In genomic region chr1:91380453-91381090, GRCm38 (mm10) we compare ENCODE assay signal across 8 mouse cellular contexts. TPM values are rescaled to one million over a fixed set of nuclear protein-coding genes. Genes with fewer than 3 reads are reported as not detected.
A peak's percentile ranks its signal among the peaks of the same experiment; 100 is the strongest.
DNase-seq lines count a peak whose midpoint lies in the region; TF ChIP-seq lines count a peak whose summit lies in the region.

No protein-coding gene starts in this region.

- TF ChIP-seq POLR2A in CH12.LX (IDR thresholded peaks at IDR 0.05; ENCODE audit: low read depth, low read length): no peak
- no peak for TF ChIP-seq POLR2A in lung, adult 2 months (IDR thresholded peaks at IDR 0.05; ENCODE audit: borderline replicate concordance, extremely low read depth, low read depth, low read length)

- H3K27me3 ChIP-seq in CH12.LX (replicated peaks): no peaks in the 10 kb centered on the region
- no peaks in the 10 kb centered on the region for H3K27me3 ChIP-seq in embryonic facial prominence, embryonic 10.5 days (replicated peaks; ENCODE audit: low read depth, poor library complexity, severe bottlenecking)

- peaks cover 0 to 5% of the 10 kb centered on the region in 2 experiments; a peak in 2 of 4 replicates for H3K4me1 ChIP-seq in CH12.LX (ENCODE audit: control insufficient read depth in 1 of 2, insufficient read depth in 2 of 2)
- no peaks in the 10 kb centered on the region for H3K4me1 ChIP-seq in embryonic facial prominence, embryonic 10.5 days
- H3K4me1 ChIP-seq in lung, adult 2 months (ENCODE audit: control insufficient read depth, insufficient read depth, low read length): no peaks in the 10 kb centered on the region

- dilution Hi-C loops in CH12.LX (cut with MboI; ENCODE audit: extremely low pct_ligation_motif_present, extremely low pct_unique_long_range_greater_than_20kb, low sequenced_read_pairs): no loop called here

- no peaks in the 10 kb centered on the region for H3K9me3 ChIP-seq in CH12.LX (replicated peaks; ENCODE audit: low read length)
- no peaks in the 10 kb centered on the region for H3K9me3 ChIP-seq in embryonic facial prominence, embryonic 10.5 days

- in situ Hi-C loops in CH12.LX (cut with MboI; ENCODE audit: low pct_ligation_motif_present, low pct_unique_long_range_greater_than_20kb, low sequenced_read_pairs): no loop called here

- no peak for TF ChIP-seq EP300 in CH12.LX (IDR thresholded peaks at IDR 0.05; ENCODE audit: low read length)

- no peak overlapping the region for H3K4me3 ChIP-seq in CH12.LX (replicated peaks in 1 of 3; ENCODE audit: low read depth in 2 of 3, low read length in 2 of 3, poor library complexity in 1 of 3)
- no peak overlapping the region for H3K4me3 ChIP-seq in embryonic facial prominence, embryonic 10.5 days
- no peak overlapping the region for H3K4me3 ChIP-seq in lung, adult 2 months (replicated peaks; ENCODE audit: extremely low read depth, low read depth, low read length)

- no peak overlapping the region for H3K4me2 ChIP-seq in CH12.LX (ENCODE audit: insufficient read depth, low read depth, poor library complexity, severe bottlenecking)

- H3K79me2 ChIP-seq in CH12.LX (replicated peaks; ENCODE audit: control insufficient read depth, extremely low read depth, insufficient read depth, poor library complexity, severe bottlenecking): peaks cover 1% of the 10 kb centered on the region; the same call in 1 of the 2 replicates

- TF ChIP-seq RAD21 in CH12.LX (IDR thresholded peaks at IDR 0.05; ENCODE audit: low read depth, low read length): peak; percentile 50

- 63% methylated on average over 7 of the region's 7 CpGs for WGBS in embryonic facial prominence, embryonic 10.5 days
- 49% methylated on average over 7 of the region's 7 CpGs for WGBS in lung, adult 2 months

- no peak overlapping the region for H3K9ac ChIP-seq in CH12.LX (ENCODE audit: insufficient read depth, low read depth)

- H3K27ac ChIP-seq in CH12.LX (ENCODE audit: insufficient read depth, low read depth): no peak overlapping the region
- no peak overlapping the region for H3K27ac ChIP-seq in embryonic facial prominence, embryonic 10.5 days (replicated peaks)

- peak; percentile 78 to 90 for TF ChIP-seq CTCF in CH12.LX (conservative IDR thresholded peaks at IDR 0.05 in 1 of 2, IDR thresholded peaks at IDR 0.05 in 1 of 2; ENCODE audit: low read depth in 2 of 2, low read length in 2 of 2)
- peak; percentile 68 for TF ChIP-seq CTCF in lung, adult 2 months (IDR thresholded peaks at IDR 0.05; ENCODE audit: insufficient read depth, low read length)

- intact Hi-C loops in heart, postnatal 10 days (cut with DNase I): loop anchor here (2.0 to 5.0 kb wide), 2 partner anchors 34 to 263 kb away; no protein-coding TSS in a partner anchor

- DNase-seq in CH12.LX (ENCODE audit: extremely low read depth): peak; percentile 80
- DNase-seq in adrenal gland, postnatal 14 days: peak; percentile 86
- DNase-seq in embryonic facial prominence, embryonic 10.5 days (ENCODE audit: low spot score): peak; percentile 76
- peak; percentile 82 to 88 for DNase-seq in heart, postnatal 10 days
- DNase-seq in kidney, postnatal 4 days: peak; percentile 90 to 91
- peak; percentile 71 for DNase-seq in lung, adult 2 months
- DNase-seq in ovary, postnatal 36 days (ENCODE audit: low spot score): peak; percentile 61
- DNase-seq in thymus, postnatal 4 days: peak; percentile 88

- H3K36me3 ChIP-seq in CH12.LX (replicated peaks in 1 of 2; ENCODE audit: control insufficient read depth in 1 of 2, insufficient read depth in 1 of 2, low read length in 1 of 2): peaks cover 89 to 96% of the 10 kb centered on the region in 2 experiments
- H3K36me3 ChIP-seq in embryonic facial prominence, embryonic 10.5 days (replicated peaks): peaks cover 98% of the 10 kb centered on the region

TF ChIP-seq in CH12.LX, 34 proteins besides CTCF, POLR2A, EP300 and RAD21:
- TF ChIP-seq IRF4 (IDR thresholded peaks at IDR 0.05; ENCODE audit: low read depth, low read length) (no peak), SMC3 (IDR thresholded peaks at IDR 0.05; ENCODE audit: low read depth, low read length) (peak; percentile 58), CHD1 (IDR thresholded peaks at IDR 0.05; ENCODE audit: low read depth, low read length) (no peak), JUN (IDR thresholded peaks at IDR 0.05; ENCODE audit: insufficient read depth, low read depth, low read length) (peak; percentile 15; the same call in 1 of the 2 replicates)

RNA-seq across cellular contexts. Expression of gene Erfe, which starts 14.3 kb away (rescaled TPM):
- total RNA-seq in CH12.LX (2012; rRNA removed): 5.7 and 8.4 TPM in 2 replicates
- total RNA-seq in CH12.LX (2014; rRNA removed): 2.1 and 2.2 TPM in 2 replicates
- 1.8 and 2.3 TPM in 2 replicates for polyA plus RNA-seq in CH12.LX (2012; ENCODE audit: insufficient read length, low read depth)
- 7.3 and 9.1 TPM in 2 replicates for total RNA-seq in adrenal gland, postnatal 14 days (2021)
- 1.8 and 2.0 TPM in 2 replicates for polyA plus RNA-seq in embryonic facial prominence, embryonic 10.5 days (2016; fragmentation: Nextera tagmentation; extraction: Ambion mirVana)
- under 1 TPM; 0.32 to 0.45 TPM for total RNA-seq in heart, postnatal 10 days (2021)
- 0.27 and 0.40 TPM in 2 replicates for polyA plus RNA-seq in lung, adult 2 months (2012; rRNA removed)

RNA-seq across cellular contexts. Expression of gene Ilkap, which starts 18.0 kb away (rescaled TPM):
- total RNA-seq in CH12.LX (2012; rRNA removed) (77.9 and 98.8 TPM in 2 replicates), CH12.LX (2014; rRNA removed) (79.1 and 100 TPM in 2 replicates)
- polyA plus RNA-seq in CH12.LX (2012; ENCODE audit: insufficient read length, low read depth): 101 and 115 TPM in 2 replicates
- 99.4 and 110 TPM in 2 replicates for total RNA-seq in adrenal gland, postnatal 14 days (2021)
- 175 and 177 TPM in 2 replicates for polyA plus RNA-seq in embryonic facial prominence, embryonic 10.5 days (2016; fragmentation: Nextera tagmentation; extraction: Ambion mirVana)
- total RNA-seq in heart, postnatal 10 days (2021): 10 to 100 TPM; 48.5 to 54.9 TPM
- 51.6 and 57.4 TPM in 2 replicates for polyA plus RNA-seq in lung, adult 2 months (2012; rRNA removed)

RNA-seq across cellular contexts. Expression of gene Klhl30, which starts 29.8 kb away (rescaled TPM):
- 0.17 and 0.34 TPM in 2 replicates for total RNA-seq in CH12.LX (2012; rRNA removed)
- total RNA-seq in CH12.LX (2014; rRNA removed): 0.30 and 0.32 TPM in 2 replicates
- polyA plus RNA-seq in CH12.LX (2012; ENCODE audit: insufficient read length, low read depth): 0.47 and 0.49 TPM in 2 replicates
- total RNA-seq in adrenal gland, postnatal 14 days (2021): 0.37 and 0.71 TPM in 2 replicates
- polyA plus RNA-seq in embryonic facial prominence, embryonic 10.5 days (2016; fragmentation: Nextera tagmentation; extraction: Ambion mirVana): 0.21 and 0.22 TPM in 2 replicates
- 10 to 100 TPM; 42.8 to 60.1 TPM for total RNA-seq in heart, postnatal 10 days (2021)
- polyA plus RNA-seq in lung, adult 2 months (2012; rRNA removed): 1.4 and 4.6 TPM in 2 replicates

RNA-seq across cellular contexts. Expression of gene Hes6, which starts 33.3 kb away (rescaled TPM):
- 25.7 and 32.7 TPM in 2 replicates for total RNA-seq in CH12.LX (2012; rRNA removed)
- total RNA-seq in CH12.LX (2014; rRNA removed): 14.6 and 15.4 TPM in 2 replicates
- polyA plus RNA-seq in CH12.LX (2012; ENCODE audit: insufficient read length, low read depth): 21.1 and 21.4 TPM in 2 replicates
- 182 and 223 TPM in 2 replicates for total RNA-seq in adrenal gland, postnatal 14 days (2021)
- polyA plus RNA-seq in embryonic facial prominence, embryonic 10.5 days (2016; fragmentation: Nextera tagmentation; extraction: Ambion mirVana): 136 and 144 TPM in 2 replicates
- total RNA-seq in heart, postnatal 10 days (2021): 10 to 100 TPM; 22.2 to 25.0 TPM
- 40.5 and 54.4 TPM in 2 replicates for polyA plus RNA-seq in lung, adult 2 months (2012; rRNA removed)

RNA-seq across cellular contexts. Expression of gene Espnl, which starts 58.7 kb away (rescaled TPM):
- 9.8 and 10.5 TPM in 2 replicates for total RNA-seq in CH12.LX (2012; rRNA removed)
- 7.0 and 7.8 TPM in 2 replicates for total RNA-seq in CH12.LX (2014; rRNA removed)
- 10.7 and 11.2 TPM in 2 replicates for polyA plus RNA-seq in CH12.LX (2012; ENCODE audit: insufficient read length, low read depth)
- 0.08 TPM in 1 of 2 replicates, not detected in the other for total RNA-seq in adrenal gland, postnatal 14 days (2021)
- 0.05 and 0.09 TPM in 2 replicates for polyA plus RNA-seq in embryonic facial prominence, embryonic 10.5 days (2016; fragmentation: Nextera tagmentation; extraction: Ambion mirVana)
- total RNA-seq in heart, postnatal 10 days (2021): under 1 TPM in 1 of 2 experiments, not detected in 1; 0.10 TPM
- polyA plus RNA-seq in lung, adult 2 months (2012; rRNA removed): 0.11 and 0.12 TPM in 2 replicates

Comparison
In these comparisons a context has a peak if more than half of its experiments do, and no peak if none do; other contexts are left out.
1. RNA of gene Klhl30, which starts 29.8 kb away (total RNA-seq): 42.8 to 60.1 TPM in heart, postnatal 10 days; 0.37 to 0.71 TPM in adrenal gland, postnatal 14 days and 0.17 to 0.34 TPM in CH12.LX; every median in the first group is over 10 times any median in the second.
2. Peak in every context shown above with its lines, with median percentiles within 50 percentile points of each other: DNase-seq.